Mouse (Mus musculus) c-Kit-positive CD71-positive TER-119-positive erythroid progenitor cells, embryonic 14.5 days (primary cell): ENCODE data around the gene Dnajc4.

ENCODE experiments used
- DNase-seq: peaks from one replicate; pipeline ENCODE4 v3.0.0-alpha.2; 2013; ENCODE audit warnings: low spot score

The Dnajc4 gene

DNA sequence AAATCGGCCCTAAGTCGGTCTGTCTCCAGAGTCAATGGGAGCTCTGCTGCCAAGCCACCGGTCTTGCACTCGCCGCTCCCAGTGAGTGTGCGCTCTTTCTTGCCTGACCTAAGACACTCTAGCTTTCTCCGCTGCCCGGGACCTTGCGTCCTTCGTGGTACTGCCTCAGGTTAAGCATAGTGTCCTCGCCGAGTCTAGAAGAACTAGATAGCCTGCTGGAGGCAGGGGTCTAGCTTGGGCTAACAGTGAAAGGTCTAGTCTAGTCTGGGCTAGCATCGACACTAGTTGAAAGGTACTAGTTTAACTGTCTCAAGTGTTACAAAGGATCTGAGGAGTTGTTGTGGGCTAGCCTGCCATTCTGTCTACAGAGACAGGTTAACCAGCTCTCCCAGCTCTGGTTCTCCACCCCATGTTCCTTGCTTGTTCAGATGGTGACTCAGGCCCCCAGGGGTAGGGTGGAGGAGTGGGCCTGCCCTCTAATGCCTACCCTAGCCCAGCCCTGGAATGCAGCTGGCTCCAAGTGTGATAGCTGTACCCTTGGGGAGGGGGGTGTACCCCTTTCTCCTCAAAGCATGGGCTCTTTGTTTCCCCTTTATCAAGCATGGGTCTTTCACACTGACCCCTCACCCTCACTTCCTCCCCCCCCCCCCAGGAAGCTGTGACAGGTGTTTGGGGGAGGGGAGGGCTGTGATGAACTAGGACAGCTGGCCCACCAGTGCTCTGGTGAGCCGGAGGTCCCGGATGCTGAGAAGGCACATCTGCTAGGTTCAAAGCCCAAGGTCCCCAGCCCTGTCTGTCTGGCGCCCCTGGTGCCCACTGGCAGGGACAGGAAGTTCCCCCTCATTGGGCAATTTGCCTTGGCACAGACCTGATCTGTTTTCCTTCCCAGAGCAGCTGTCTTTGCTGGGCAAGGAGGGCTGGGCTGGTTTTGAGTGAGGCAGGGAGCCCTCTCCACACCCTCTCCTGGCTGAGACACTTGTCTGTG is 16.5 kb downstream of the Dnajc4 start, which contains the start of gene Plcb3:
Gene Plcb3 (minus strand): TSS at position 934 of the 985 bp plus-strand sequence.
- no peak for DNase-seq

- peak; percentile 82 for DNase-seq
Observed at GRCm38 (mm10) chr19:6974211-6975205, 17.9 kb downstream of the Dnajc4 start, which contains the start of gene Ppp1r14b. Gene Ppp1r14b, plus strand, starts transcription at chr19:6974968.

GRCm38 (mm10) chr19:6973581-6974190 is 18.7 kb downstream of the Dnajc4 start:
- no peak for DNase-seq

- no peak for DNase-seq
Observed at GRCm38 (mm10) chr19:6972247-6972917, 20.0 kb downstream of the Dnajc4 start.

- DNase-seq, result no peak
Observed at GRCm38 (mm10) chr19:6971644-6972043, 20.7 kb downstream of the Dnajc4 start.

- no peak for DNase-seq
Observed at GRCm38 (mm10) chr19:6970460-6971085, 21.8 kb downstream of the Dnajc4 start.

- no peak for DNase-seq
Observed at GRCm38 (mm10) chr19:6969665-6970381, 22.5 kb downstream of the Dnajc4 start.

GRCm38 (mm10) chr19:6969291-6969664 is 23.1 kb downstream of the Dnajc4 start:
- DNase-seq, result no peak

- DNase-seq, result no peak
Observed at GRCm38 (mm10) chr19:6968491-6969271, 23.7 kb downstream of the Dnajc4 start.

DNA sequence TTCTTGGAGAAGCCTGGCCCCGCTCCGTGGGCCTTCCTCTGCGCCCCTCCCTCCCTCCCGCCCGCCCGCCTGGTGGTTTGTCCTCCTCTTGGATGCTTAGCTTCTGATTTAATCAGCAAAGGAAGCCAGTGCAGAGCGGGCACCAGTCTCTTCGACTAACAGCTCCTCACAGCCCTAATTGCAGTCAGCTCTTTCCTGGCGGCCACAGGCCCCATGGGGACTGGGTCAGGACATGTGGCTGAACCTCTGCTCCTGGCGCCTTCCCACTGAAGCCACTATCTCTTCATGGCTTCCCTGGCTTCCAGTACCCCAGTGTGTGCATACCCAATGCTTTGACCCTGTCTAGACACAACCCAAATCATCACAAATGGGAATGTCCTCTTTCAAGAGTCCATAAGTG is 35.9 kb downstream of the Dnajc4 start:
- no peak for DNase-seq

DNA sequence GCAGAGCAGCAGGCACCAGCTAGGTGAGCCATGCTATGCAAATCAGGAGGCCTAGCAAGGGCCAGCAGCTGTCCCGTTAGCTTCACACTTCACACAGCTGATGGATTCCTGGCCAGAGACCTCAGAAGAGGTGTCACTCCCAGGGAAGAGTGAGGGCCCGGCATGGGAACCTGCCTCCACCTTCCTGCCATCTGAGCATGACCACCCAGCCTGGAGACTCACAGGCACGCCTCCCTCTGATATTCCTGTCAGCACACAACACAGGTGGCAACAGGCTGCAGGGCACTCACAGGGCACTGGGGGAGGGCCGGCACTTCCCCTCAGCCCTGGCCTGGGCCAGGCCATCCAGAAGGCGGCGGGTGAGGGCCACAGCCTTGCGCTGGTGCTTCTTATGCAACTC is 36.9 kb downstream of the Dnajc4 start:
- DNase-seq, result no peak

- no peak for DNase-seq
Observed at GRCm38 (mm10) chr19:6954046-6954445, 38.3 kb downstream of the Dnajc4 start.

GRCm38 (mm10) chr19:6952712-6953037 is 39.7 kb downstream of the Dnajc4 start:
- DNase-seq, result no peak

DNA sequence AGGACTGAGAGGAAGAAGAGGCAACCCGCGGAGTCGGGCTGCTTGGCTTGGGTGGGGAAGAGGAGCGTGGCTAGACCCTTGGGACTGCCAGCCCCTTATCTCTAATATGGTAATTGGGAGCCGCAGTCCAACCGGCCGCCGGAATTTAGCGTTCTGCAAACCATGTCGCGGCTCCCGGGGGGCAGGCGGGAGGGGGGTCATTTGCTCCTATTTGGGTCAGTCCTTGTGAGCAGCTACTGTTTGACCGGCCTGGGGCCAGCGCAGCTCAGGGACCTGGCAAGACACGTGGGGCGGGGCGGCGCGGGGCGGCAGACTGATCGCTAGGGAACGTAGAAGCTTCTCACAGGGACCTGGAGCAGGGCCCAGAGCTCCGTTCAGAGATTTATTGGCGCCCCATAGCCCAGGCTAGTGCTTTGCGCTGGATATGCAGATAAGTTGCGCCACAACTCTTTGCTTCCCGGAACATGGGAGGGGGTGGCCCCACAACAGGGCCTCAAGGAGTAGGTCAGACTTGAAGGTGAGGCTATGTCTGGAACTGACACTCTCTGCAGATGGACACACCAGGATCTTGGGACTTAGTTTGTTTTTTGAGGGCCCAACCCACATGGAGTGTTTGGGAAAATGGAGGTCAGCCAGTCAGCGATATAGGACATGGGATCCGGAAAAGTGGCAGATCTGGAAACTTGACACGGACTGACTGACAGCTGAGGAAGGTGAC is 40.2 kb downstream of the Dnajc4 start:
- no peak for DNase-seq

DNA sequence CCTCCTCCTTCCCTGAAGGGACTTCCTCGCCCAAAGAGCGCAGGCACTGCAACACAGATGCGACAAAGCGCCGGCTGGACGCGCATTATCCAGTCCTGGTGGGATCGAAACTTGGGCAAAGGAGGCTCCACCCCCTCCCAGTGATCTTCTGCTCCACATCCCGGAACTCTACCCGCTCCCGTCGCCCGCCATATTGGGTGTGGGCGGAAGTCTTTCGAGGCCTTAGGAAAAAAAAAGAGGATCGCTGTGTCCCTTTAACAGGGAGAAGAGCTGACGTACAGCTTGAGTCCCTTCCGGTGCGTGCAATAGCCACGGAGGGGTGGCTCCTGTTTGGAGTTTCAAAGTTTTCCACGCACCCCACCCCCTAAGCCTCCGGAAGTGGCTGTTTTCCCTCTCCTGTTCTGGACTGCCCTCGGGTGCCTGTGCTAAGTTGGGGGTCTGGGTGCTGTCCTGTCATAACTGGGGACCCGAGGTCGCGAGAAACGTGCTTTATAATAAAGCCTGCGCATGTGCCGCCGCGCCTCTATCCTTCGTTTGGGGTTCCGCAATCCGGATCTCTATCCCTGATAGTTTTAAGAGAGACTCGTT is 40.9 kb downstream of the Dnajc4 start:
- DNase-seq, result peak; percentile 75

- no peak for DNase-seq
Observed at GRCm38 (mm10) chr19:6950613-6951153, 41.7 kb downstream of the Dnajc4 start.

GRCm38 (mm10) chr19:6949951-6950350 is 42.4 kb downstream of the Dnajc4 start:
- no peak for DNase-seq

DNA sequence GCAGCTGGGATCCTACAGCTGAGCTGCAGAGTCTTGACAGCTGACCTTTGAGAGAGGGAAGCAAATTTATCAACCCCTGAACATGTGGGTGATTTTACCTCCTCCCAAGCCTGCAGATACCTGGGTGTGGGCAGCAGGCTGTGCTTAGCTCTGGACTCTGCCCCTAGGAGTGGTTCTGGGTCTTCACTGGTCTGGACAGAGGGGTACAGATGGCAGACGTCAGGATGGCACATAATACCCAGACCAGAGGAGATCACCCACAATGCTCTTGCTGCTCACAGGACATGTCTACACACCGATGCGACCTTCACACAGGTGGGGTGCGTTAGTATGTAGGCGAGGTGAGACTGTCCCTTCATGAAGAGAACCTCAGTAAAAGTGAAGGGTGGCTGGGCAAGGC is 42.8 kb downstream of the Dnajc4 start:
- DNase-seq, result no peak
